Mouse (Mus musculus) liver, embryonic 13.5 days (tissue): Measurements from ENCODE around the gene Vwa7. TPM values are rescaled to one million over a fixed set of nuclear protein-coding genes. Genes with fewer than 3 reads are reported as not detected.
A peak's percentile ranks its signal among the peaks of the same experiment; 100 is the strongest.
"Not testable (repeated sequence)": the region's sequence is repeated elsewhere in the genome, so short reads cannot be mapped to it uniquely, and the experiment has no call there.

ENCODE experiments used
- ATAC-seq: fragments of 200-750 bp; cut with Nextera tagmentation; 2 replicates; pipeline ENCODE4 v1.8.0; 2017; ENCODE audit warnings: low read depth, mild to moderate bottlenecking, moderate number of reproducible peaks, moderate library complexity
- DNase-seq: peaks from one replicate; pipeline ENCODE4 v3.0.0; 2022
- H3K27ac ChIP-seq: fragments of 300-500 bp; sonication (generic); 2 replicates; pipeline ENCODE4 v1.5.1; 2015; ENCODE audit warnings: moderate library complexity, mild to moderate bottlenecking, inconsistent platforms
- H3K27me3 ChIP-seq: fragments of 300-500 bp; sonication (generic); 2 replicates; pipeline ENCODE4 v1.6.1; 2015; ENCODE audit warnings: mild to moderate bottlenecking, inconsistent platforms
- H3K36me3 ChIP-seq: fragments of 300-500 bp; sonication (generic); 2 replicates; pipeline ENCODE4 v1.6.1; 2015; ENCODE audit warnings: mild to moderate bottlenecking, inconsistent platforms
- H3K4me1 ChIP-seq: fragments of 300-500 bp; sonication (generic); replicated peaks from 2 replicates; pipeline ENCODE4 v1.6.1; 2015; ENCODE audit warnings: inconsistent platforms
- H3K4me2 ChIP-seq: fragments of 300-500 bp; sonication (generic); 2 replicates; pipeline ENCODE4 v1.6.1; 2015; ENCODE audit warnings: inconsistent platforms, mild to moderate bottlenecking, moderate library complexity
- H3K4me3 ChIP-seq: fragments of 300-500 bp; sonication (generic); replicated peaks from 2 replicates; pipeline ENCODE4 v1.5.1; 2015; ENCODE audit warnings: mild to moderate bottlenecking, inconsistent platforms
- H3K9ac ChIP-seq: fragments of 300-500 bp; sonication (generic); 2 replicates; pipeline ENCODE4 v1.6.1; 2015; ENCODE audit warnings: mild to moderate bottlenecking, inconsistent platforms
- H3K9me3 ChIP-seq: fragments of 300-500 bp; sonication (generic); replicated peaks from 2 replicates; pipeline ENCODE4 v1.6.1; 2016; ENCODE audit warnings: inconsistent platforms
- WGBS: fragments of 180-500 bp; shearing (Covaris S2); methylation state at CpG from one replicate; pipeline ENCODE4 v1.1.7; 2015; ENCODE audit not compliant: insufficient replicate concordance; 5-methylcytosine and 5-hydroxymethylcytosine counted together
- polyA plus RNA-seq: library from polyadenylated mRNA; unstranded; fragments of >200 nt; fragmentation: Nextera tagmentation; extraction: Ambion mirVana; gene quantifications from 2 replicates; pipeline ENCODE4 v1.2.1, GENCODE M21; 2015

Gene Vwa7
- polyA plus RNA-seq, 1 experiment from 2014 or later, result 0.08 TPM

- peak overlapping the region; percentile 91 for H3K9ac ChIP-seq
- WGBS, result under 1% methylated on average over 35 of the region's 35 CpGs
- peak; percentile 19 for ATAC-seq
- no peaks in the 10 kb centered on the region for H3K9me3 ChIP-seq
- peak overlapping the region; percentile 85 for H3K4me2 ChIP-seq
- no peaks in the 10 kb centered on the region for H3K27me3 ChIP-seq
- peak overlapping the region; percentile 97 for H3K27ac ChIP-seq
- no peak for DNase-seq
- peaks cover 66% of the 10 kb centered on the region for H3K4me1 ChIP-seq
- H3K36me3 ChIP-seq, result peaks cover 55% of the 10 kb centered on the region
- peak overlapping the region; percentile 79 for H3K4me3 ChIP-seq
Observed at GRCm38 (mm10) chr17:35001452-35002152, 14.8 kb upstream of the Vwa7 start.

GRCm38 (mm10) chr17:35002153-35002865, 14.1 kb upstream of the Vwa7 start:
- H3K4me2 ChIP-seq, result peak overlapping the region; percentile 85
- DNase-seq (peak; percentile 56), ATAC-seq (peak; percentile 44)

DNA sequence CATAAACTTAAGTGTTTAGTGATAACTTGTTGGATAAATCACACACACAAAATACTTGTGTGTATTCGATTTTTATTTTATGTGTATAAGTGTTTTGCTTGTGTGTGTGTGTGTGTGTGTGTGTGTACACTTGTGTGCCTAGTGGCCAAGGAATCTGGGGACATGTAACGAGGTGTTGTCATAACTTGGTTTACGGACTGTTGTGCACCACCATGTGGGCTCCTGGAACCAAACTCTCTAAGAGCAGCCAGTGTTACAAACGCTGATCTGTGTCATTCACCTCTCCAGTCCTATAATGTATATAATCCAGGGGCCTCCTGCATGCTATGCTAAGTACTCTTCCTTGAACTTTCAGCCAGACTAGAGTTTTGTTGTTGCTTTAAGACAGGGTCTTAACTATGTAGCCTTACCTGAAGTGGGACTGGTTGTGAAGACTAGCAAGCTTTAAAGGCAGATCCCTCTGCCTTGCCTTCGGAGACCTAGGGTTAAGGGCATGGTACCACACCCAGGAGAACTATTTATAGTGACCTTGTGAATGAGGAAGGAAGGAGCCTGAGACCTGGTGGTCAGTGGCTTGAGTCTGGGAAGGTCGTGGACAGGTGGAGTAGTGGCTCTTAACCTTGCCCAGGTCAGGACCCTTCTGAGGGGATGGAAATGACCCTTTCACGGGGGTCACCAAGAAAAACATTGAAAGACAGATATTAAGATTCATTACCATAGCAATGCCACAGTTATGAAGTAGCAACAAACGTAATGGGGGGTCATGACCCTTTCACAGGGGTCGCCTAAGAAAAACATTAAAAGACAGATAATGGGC, 13.1 kb upstream of the Vwa7 start:
- H3K4me2 ChIP-seq, result peak overlapping the region; percentile 85
- peak overlapping the region; percentile 79 for H3K4me3 ChIP-seq
- H3K27me3 ChIP-seq, result no peaks in the 10 kb centered on the region
- H3K9ac ChIP-seq, result peak overlapping the region; percentile 91
- peaks cover 55% of the 10 kb centered on the region for H3K36me3 ChIP-seq
- ATAC-seq, result no peak
- no peak for DNase-seq
- no peaks in the 10 kb centered on the region for H3K9me3 ChIP-seq
- H3K4me1 ChIP-seq, result peaks cover 49% of the 10 kb centered on the region
- WGBS, result 40% methylated on average over 9 of the region's 9 CpGs
- peak overlapping the region; percentile 97 for H3K27ac ChIP-seq

More at GRCm38 (mm10) chr17:35002153-35002865, 14.1 kb upstream of the Vwa7 start:
- H3K36me3 ChIP-seq, result peaks cover 55% of the 10 kb centered on the region
- no peaks in the 10 kb centered on the region for H3K9me3 ChIP-seq
- H3K4me3 ChIP-seq, result peak overlapping the region; percentile 79
- WGBS, result 2% methylated on average over 12 of the region's 12 CpGs
- H3K27ac ChIP-seq, result peak overlapping the region; percentile 97
- peak overlapping the region; percentile 91 for H3K9ac ChIP-seq
- peaks cover 58% of the 10 kb centered on the region for H3K4me1 ChIP-seq
- no peaks in the 10 kb centered on the region for H3K27me3 ChIP-seq

DNA sequence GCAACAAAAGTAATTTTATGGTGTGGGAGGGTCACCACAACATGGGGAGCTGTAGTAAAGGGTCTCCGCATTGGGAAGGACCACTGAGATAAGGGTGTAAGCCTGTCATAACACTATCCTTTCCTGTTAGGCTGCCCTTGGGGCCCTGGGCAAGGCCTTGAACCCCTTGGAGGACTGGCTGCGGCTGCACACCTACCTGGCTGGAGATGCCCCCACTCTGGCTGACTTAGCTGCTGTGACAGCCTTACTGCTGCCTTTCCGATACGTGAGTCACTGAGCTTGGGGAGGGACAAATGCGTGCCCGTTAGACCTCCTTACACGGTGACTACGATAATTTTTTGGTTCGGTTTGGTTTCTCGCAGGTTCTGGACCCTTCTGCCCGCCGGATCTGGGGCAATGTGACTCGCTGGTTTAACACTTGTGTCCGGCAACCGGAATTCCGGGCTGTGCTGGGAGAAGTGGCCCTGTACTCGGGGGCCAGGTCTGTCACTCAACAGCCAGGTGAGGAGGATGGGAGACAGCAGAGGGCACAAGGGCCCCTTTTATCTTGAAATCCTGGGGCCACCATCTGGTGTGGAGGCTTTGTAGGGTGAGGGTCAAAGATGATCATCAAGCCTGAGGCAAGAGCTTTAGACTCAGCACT, 12.2 kb upstream of the Vwa7 start:
- WGBS, result 85% methylated on average over 17 of the region's 17 CpGs
- peaks cover 40% of the 10 kb centered on the region for H3K4me1 ChIP-seq
- DNase-seq (no peak), ATAC-seq (no peak)
- H3K27ac ChIP-seq, result peak overlapping the region; percentile 97; the same call in 1 of the 2 replicates
- peak overlapping the region; percentile 85 for H3K4me2 ChIP-seq
- H3K9me3 ChIP-seq, result no peaks in the 10 kb centered on the region
- H3K36me3 ChIP-seq, result peaks cover 55% of the 10 kb centered on the region
- H3K4me3 ChIP-seq, result no peak overlapping the region
- H3K9ac ChIP-seq, result peak overlapping the region; percentile 42
- H3K27me3 ChIP-seq, result no peaks in the 10 kb centered on the region

DNA sequence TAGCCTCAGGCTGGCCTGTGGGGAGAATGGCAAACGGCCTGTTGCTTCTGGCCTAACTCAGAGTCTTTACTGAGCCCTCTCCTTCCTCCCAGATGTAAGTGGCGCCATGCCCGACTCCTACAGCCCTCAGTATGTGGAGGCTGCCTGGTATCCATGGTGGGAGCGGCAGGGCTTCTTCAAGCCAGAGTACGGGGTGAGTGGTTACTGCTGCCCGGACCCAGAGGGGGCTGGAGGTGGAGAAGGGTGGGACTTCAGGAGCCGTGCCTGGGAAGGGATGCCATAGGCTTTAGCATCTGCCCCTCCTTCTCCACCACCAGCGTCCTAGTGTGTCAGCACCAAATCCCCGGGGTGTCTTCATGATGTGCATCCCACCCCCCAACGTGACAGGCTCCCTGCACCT, 11.2 kb upstream of the Vwa7 start:
- Histone ChIP-seq H3K4me1 (peaks cover 30% of the 10 kb centered on the region), H3K9me3 (no peaks in the 10 kb centered on the region), H3K36me3 (peaks cover 62% of the 10 kb centered on the region), H3K27ac (peak overlapping the region; percentile 53; the same call in 1 of the 2 replicates), H3K9ac (no peak overlapping the region), H3K27me3 (no peaks in the 10 kb centered on the region), H3K4me3 (no peak overlapping the region), H3K4me2 (no peak overlapping the region)
- DNase-seq (no peak), ATAC-seq (no peak)
- 91% methylated on average over 10 of the region's 10 CpGs for WGBS

GRCm38 (mm10) chr17:35005902-35006301, 10.5 kb upstream of the Vwa7 start:
- not testable (repeated sequence) for H3K27me3 ChIP-seq, H3K4me3 ChIP-seq, H3K9me3 ChIP-seq, DNase-seq, H3K27ac ChIP-seq, ATAC-seq, H3K4me2 ChIP-seq, H3K9ac ChIP-seq
- peaks cover 30% of the 10 kb centered on the region for H3K4me1 ChIP-seq
- peaks cover 69% of the 10 kb centered on the region for H3K36me3 ChIP-seq
- WGBS, result 83% methylated on average over 4 of the region's 5 CpGs

- Histone ChIP-seq H3K36me3 (peaks cover 85% of the 10 kb centered on the region), H3K9me3 (no peaks in the 10 kb centered on the region), H3K4me2 (no peak overlapping the region), H3K9ac (no peak overlapping the region), H3K4me3 (no peak overlapping the region), H3K27me3 (no peaks in the 10 kb centered on the region), H3K27ac (no peak overlapping the region), H3K4me1 (peaks cover 26% of the 10 kb centered on the region)
- no peak for ATAC-seq
- 90% methylated on average over 7 of the region's 7 CpGs for WGBS
- DNase-seq, result no peak
Observed at GRCm38 (mm10) chr17:35007387-35007991, 8.9 kb upstream of the Vwa7 start.

DNA sequence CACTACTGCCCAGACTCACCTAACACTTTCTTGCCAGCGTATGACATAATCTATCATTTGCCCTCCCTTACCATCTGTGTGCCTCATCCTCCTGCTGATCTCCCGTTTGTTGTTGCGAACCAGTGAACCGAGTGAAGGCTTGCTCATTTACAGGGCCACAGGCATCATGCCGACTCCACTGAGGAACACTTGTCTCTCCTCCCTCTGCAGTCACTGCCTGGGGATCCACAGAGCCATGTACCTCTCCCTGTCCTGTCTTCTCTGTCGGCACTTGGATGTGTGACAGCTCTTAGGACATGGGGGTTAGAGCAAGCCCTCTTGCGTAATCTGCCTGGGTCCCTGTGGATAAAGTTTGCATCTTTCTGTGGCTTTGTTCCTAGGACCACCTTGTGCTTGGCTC, 6.8 kb upstream of the Vwa7 start:
- Histone ChIP-seq H3K27me3 (no peaks in the 10 kb centered on the region), H3K4me3 (no peak overlapping the region), H3K27ac (no peak overlapping the region), H3K9ac (no peak overlapping the region), H3K4me2 (no peak overlapping the region), H3K4me1 (peaks cover 8% of the 10 kb centered on the region), H3K9me3 (no peaks in the 10 kb centered on the region), H3K36me3 (peaks cover 99% of the 10 kb centered on the region)
- 86% methylated on average over 7 of the region's 7 CpGs for WGBS
- DNase-seq (no peak), ATAC-seq (no peak)

DNA sequence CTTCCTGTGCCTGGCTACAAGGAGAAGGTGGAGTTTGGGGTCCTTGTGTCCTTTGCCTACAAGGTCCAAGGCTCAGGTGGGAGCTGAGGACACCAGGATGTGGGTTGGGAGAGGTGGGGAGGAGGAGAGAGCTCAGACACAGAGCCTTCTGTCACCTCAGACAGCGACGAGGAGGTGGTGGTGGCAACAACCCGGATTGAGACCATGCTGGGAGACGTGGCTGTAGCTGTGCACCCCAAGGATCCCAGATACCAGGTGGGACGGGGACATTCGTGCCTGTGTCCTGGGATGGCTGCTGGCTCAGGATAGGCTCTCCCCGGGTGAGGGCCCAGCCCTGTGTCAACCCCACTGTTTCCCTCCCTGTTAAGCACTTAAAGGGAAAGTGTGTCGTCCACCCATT, 4.9 kb upstream of the Vwa7 start:
- Histone ChIP-seq H3K4me3 (no peak overlapping the region), H3K27ac (no peak overlapping the region), H3K4me1 (peaks cover 14% of the 10 kb centered on the region), H3K9ac (no peak overlapping the region), H3K27me3 (no peaks in the 10 kb centered on the region), H3K4me2 (no peak overlapping the region), H3K36me3 (peaks cover 100% of the 10 kb centered on the region), H3K9me3 (no peaks in the 10 kb centered on the region)
- 95% methylated on average over 8 of the region's 8 CpGs for WGBS
- no peak for ATAC-seq
- DNase-seq, result no peak

DNA sequence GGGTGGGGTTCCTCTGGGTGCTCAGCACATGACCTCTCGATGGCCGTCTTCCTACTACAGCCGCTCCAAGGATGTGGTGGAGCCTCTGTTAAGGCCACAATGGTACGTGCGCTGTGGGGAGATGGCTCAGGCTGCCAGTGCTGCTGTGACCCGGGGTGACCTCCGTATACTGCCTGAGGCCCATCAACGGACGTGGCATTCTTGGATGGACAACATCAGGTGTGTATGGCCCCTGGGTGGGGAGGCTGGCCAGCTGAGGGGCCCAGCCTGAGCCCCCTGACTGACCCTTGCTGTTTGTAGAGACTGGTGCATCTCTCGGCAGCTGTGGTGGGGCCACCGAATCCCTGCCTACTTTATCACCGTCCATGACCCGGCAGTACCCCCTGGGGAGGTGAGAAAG, 3.9 kb upstream of the Vwa7 start:
- Histone ChIP-seq H3K4me1 (peaks cover 20% of the 10 kb centered on the region), H3K9ac (no peak overlapping the region), H3K36me3 (peaks cover 100% of the 10 kb centered on the region), H3K4me2 (no peak overlapping the region), H3K27ac (no peak overlapping the region), H3K27me3 (no peaks in the 10 kb centered on the region), H3K9me3 (no peaks in the 10 kb centered on the region), H3K4me3 (no peak overlapping the region)
- no peak for ATAC-seq
- WGBS, result 85% methylated on average over 13 of the region's 13 CpGs
- DNase-seq, result no peak
